20 mouse cellular contexts compared by ENCODE assay signal in genomic region chr19:57590895-57591294, GRCm38 (mm10). TPM values are rescaled to one million over a fixed set of nuclear protein-coding genes. Genes with fewer than 3 reads are reported as not detected.
DNase-seq lines count a peak whose midpoint lies in the region; ATAC-seq and TF ChIP-seq lines count a peak whose summit lies in the region.
"Had no signal": no experiment of that assay in that cellular context is flagged by ENCODE, and none has a peak within 500 bp of the region (broad histone marks: within the 10 kb centered on the region; RNA-seq: fewer than 3 reads in every experiment).

No protein-coding gene starts in this region.

- no peak overlapping the region for H3K4me2 ChIP-seq in midbrain, embryonic 11.5 days
- H3K4me2 ChIP-seq in midbrain, embryonic 16.5 days (ENCODE audit: low read length), result no peak overlapping the region
- H3K4me2 ChIP-seq: heart, embryonic 11.5 days; hindbrain, embryonic 14.5 days; liver, embryonic 12.5 days; midbrain, embryonic 13.5 days had no signal

- no peak for ATAC-seq in midbrain, embryonic 11.5 days (ENCODE audit: low FRiP score)
- ATAC-seq in midbrain, embryonic 16.5 days, result no peak
- peak; percentile 68 for ATAC-seq in megakaryocyte progenitor cell, adult 5-6 weeks (replicated peaks; ENCODE audit: poor library complexity)
- ATAC-seq: forebrain, embryonic 16.5 days; intestine, postnatal 0 days; liver, embryonic 12.5 days; liver, postnatal 0 days; midbrain, embryonic 13.5 days had no signal

- TF ChIP-seq RAD21 in MEL (IDR thresholded peaks at IDR 0.05; ENCODE audit: low read depth, low read length), result no peak

- H3K27me3 ChIP-seq in midbrain, embryonic 11.5 days (ENCODE audit: control insufficient read depth, insufficient read depth, low read length), result no peaks in the 10 kb centered on the region
- no peaks in the 10 kb centered on the region for H3K27me3 ChIP-seq in midbrain, embryonic 16.5 days (ENCODE audit: control insufficient read depth, insufficient read depth, low read depth, low read length)
- 0 out of 4 replicates have a peak, but pooled peaks cover 0 to 6% of the 10 kb centered on the region in 2 experiments for H3K27me3 ChIP-seq in MEL (ENCODE audit: control insufficient read depth in 1 of 2, insufficient read depth in 2 of 2, low read length in 2 of 2)
- H3K27me3 ChIP-seq: midbrain, embryonic 13.5 days had no signal

- DNase-seq in midbrain, embryonic 11.5 days (ENCODE audit: low spot score, missing footprints), result peak; percentile 69
- DNase-seq in MEL (ENCODE audit: low read depth, low spot score), result peak; percentile 41
- DNase-seq in kidney, adult 18-20 months, result no peak
- no peak for DNase-seq in thymus, postnatal 14 days
- DNase-seq: adrenal gland, postnatal 14 days; cerebellum, adult 18-20 months; liver, postnatal 0 days; right cerebral cortex, postnatal 25 days; thymus, adult 2 months had no signal

- no peak overlapping the region for H3K4me3 ChIP-seq in midbrain, embryonic 11.5 days (ENCODE audit: low read depth, low read length)
- H3K4me3 ChIP-seq in midbrain, embryonic 16.5 days (ENCODE audit: low read depth, low read length), result no peak overlapping the region
- no peak overlapping the region for H3K4me3 ChIP-seq in MEL (ENCODE audit: control insufficient read depth in 1 of 2, insufficient read depth in 1 of 2, low read depth in 2 of 2, low read length in 2 of 2)
- H3K4me3 ChIP-seq: erythroblast, embryonic 14.5 days; layer of hippocampus, adult 2 months; liver, embryonic 12.5 days; megakaryocyte, embryonic 14.5 days; midbrain, embryonic 13.5 days had no signal

- no peak overlapping the region for H3K27ac ChIP-seq in midbrain, embryonic 11.5 days (ENCODE audit: low read depth, low read length)
- no peak overlapping the region for H3K27ac ChIP-seq in midbrain, embryonic 16.5 days (ENCODE audit: low read length)
- no peak overlapping the region for H3K27ac ChIP-seq in MEL (ENCODE audit: control insufficient read depth, low read depth, low read length)
- H3K27ac ChIP-seq: hindbrain, embryonic 14.5 days; layer of hippocampus, adult 2 months; liver, embryonic 12.5 days; midbrain, embryonic 13.5 days had no signal

- TF ChIP-seq CTCF in MEL (IDR thresholded peaks at IDR 0.05 in 2 of 3, conservative IDR thresholded peaks at IDR 0.05 in 1 of 3; ENCODE audit: control insufficient read depth in 1 of 3, insufficient read depth in 1 of 3, low read depth in 2 of 3, low read length in 3 of 3, poor library complexity in 1 of 3, severe bottlenecking in 1 of 3), result no peak

- 87% methylated on average over 5 of the region's 5 CpGs for WGBS in midbrain, embryonic 11.5 days
- 81% methylated on average over 5 of the region's 5 CpGs for WGBS in midbrain, embryonic 16.5 days

- no peak overlapping the region for H3K9ac ChIP-seq in midbrain, embryonic 11.5 days (ENCODE audit: low read length)
- H3K9ac ChIP-seq in midbrain, embryonic 16.5 days (ENCODE audit: low read depth, low read length), result no peak overlapping the region
- no peak overlapping the region for H3K9ac ChIP-seq in MEL (ENCODE audit: control insufficient read depth, low read depth, low read length, poor library complexity, severe bottlenecking)
- H3K9ac ChIP-seq: hindbrain, embryonic 14.5 days; liver, embryonic 12.5 days; liver, postnatal 0 days; midbrain, embryonic 13.5 days had no signal

- no peaks in the 10 kb centered on the region for H3K4me1 ChIP-seq in midbrain, embryonic 11.5 days (ENCODE audit: control insufficient read depth, insufficient read depth, low read length)
- H3K4me1 ChIP-seq in midbrain, embryonic 16.5 days (ENCODE audit: control insufficient read depth, insufficient read depth, low read length), result peaks cover 5% of the 10 kb centered on the region; the same call in 1 of the 2 replicates
- H3K4me1 ChIP-seq in MEL (ENCODE audit: control insufficient read depth in 1 of 2, insufficient read depth in 2 of 2, low read length in 2 of 2), result peaks cover 4 to 6% of the 10 kb centered on the region in 2 experiments
- H3K4me1 ChIP-seq: megakaryocyte, embryonic 14.5 days had no signal

- H3K36me3 ChIP-seq in midbrain, embryonic 11.5 days (ENCODE audit: control insufficient read depth, insufficient read depth, low read length), result no peaks in the 10 kb centered on the region
- no peaks in the 10 kb centered on the region for H3K36me3 ChIP-seq in midbrain, embryonic 16.5 days (ENCODE audit: control insufficient read depth, insufficient read depth, low read length)
- H3K36me3 ChIP-seq in MEL (ENCODE audit: control insufficient read depth in 1 of 2, insufficient read depth in 2 of 2, low read length in 2 of 2), result peaks cover 0 to 5% of the 10 kb centered on the region in 2 experiments; a peak in 2 of 4 replicates
- H3K36me3 ChIP-seq: liver, embryonic 12.5 days; midbrain, embryonic 13.5 days had no signal

- no peak for TF ChIP-seq EP300 in MEL (IDR thresholded peaks at IDR 0.05; ENCODE audit: low read depth in 1 of 2, low read length in 2 of 2)

- no peak for TF ChIP-seq POLR2A in MEL (IDR thresholded peaks at IDR 0.05; ENCODE audit: control insufficient read depth in 1 of 2, insufficient read depth in 1 of 2, low read depth in 1 of 2, low read length in 2 of 2, poor library complexity in 1 of 2)

- no peaks in the 10 kb centered on the region for H3K9me3 ChIP-seq in midbrain, embryonic 11.5 days (ENCODE audit: control insufficient read depth, low read length)
- no peaks in the 10 kb centered on the region for H3K9me3 ChIP-seq in midbrain, embryonic 16.5 days (replicated peaks; ENCODE audit: control insufficient read depth, low read length, poor library complexity, severe bottlenecking)
- H3K9me3 ChIP-seq in MEL (replicated peaks; ENCODE audit: insufficient read depth, low read length), result no peaks in the 10 kb centered on the region
- H3K9me3 ChIP-seq: liver, embryonic 12.5 days; midbrain, embryonic 13.5 days had no signal

- no peaks in the 10 kb centered on the region for H3K79me2 ChIP-seq in MEL (ENCODE audit: control insufficient read depth, insufficient read depth, low read length, poor library complexity)

TF ChIP-seq in MEL, 35 proteins besides CTCF, POLR2A, EP300 and RAD21:
- no peak for TF ChIP-seq HCFC1 (IDR thresholded peaks at IDR 0.05; ENCODE audit: low read depth, low read length)
- TF ChIP-seq NELFE (IDR thresholded peaks at IDR 0.05; ENCODE audit: low read depth, low read length), result no peak
- TF ChIP-seq TCF12 (IDR thresholded peaks at IDR 0.05; ENCODE audit: low read depth, low read length), result no peak
- no peak for TF ChIP-seq E2F4 (IDR thresholded peaks at IDR 0.05; ENCODE audit: borderline replicate concordance, low read depth, low read length)
- TF ChIP-seq ZNF384 (IDR thresholded peaks at IDR 0.05; ENCODE audit: low read depth, low read length), result no peak
- no peak for TF ChIP-seq JUND (IDR thresholded peaks at IDR 0.05; ENCODE audit: low read depth, low read length)
- TF ChIP-seq SMC3 (IDR thresholded peaks at IDR 0.05; ENCODE audit: low read depth, low read length), result no peak
- no peak for TF ChIP-seq USF2 (IDR thresholded peaks at IDR 0.05; ENCODE audit: borderline replicate concordance in 1 of 2, insufficient read depth in 1 of 2, low read depth in 1 of 2, low read length in 2 of 2)
- TF ChIP-seq USF1 (IDR thresholded peaks at IDR 0.05; ENCODE audit: low read depth, low read length), result no peak
- TF ChIP-seq MEF2A (IDR thresholded peaks at IDR 0.05; ENCODE audit: extremely low read depth, insufficient replicate concordance, low read depth, low read length, poor library complexity, severe bottlenecking), result no peak
- no peak for TF ChIP-seq ZKSCAN1 (IDR thresholded peaks at IDR 0.05; ENCODE audit: low read depth, low read length)
- no peak for TF ChIP-seq CHD1 (IDR thresholded peaks at IDR 0.05; ENCODE audit: low read depth, low read length)
- TF ChIP-seq POLR2AphosphoS2 (IDR thresholded peaks at IDR 0.05; ENCODE audit: low read length), result no peak

RNA-seq across cellular contexts. Expression of gene Atrnl1, which starts 19.9 kb away (rescaled TPM):
- 5.6 and 6.4 TPM in 2 replicates for polyA plus RNA-seq in midbrain, embryonic 11.5 days (2014; fragmentation: Nextera tagmentation; extraction: Ambion mirVana)
- polyA plus RNA-seq in midbrain, embryonic 16.5 days (2015; fragmentation: Nextera tagmentation; extraction: Ambion mirVana), result 8.1 and 8.3 TPM in 2 replicates
- total RNA-seq in MEL (2012; rRNA removed), result 8.2 and 9.3 TPM in 2 replicates
- polyA plus RNA-seq in MEL (2012; ENCODE audit: insufficient read depth in 1 of 2, insufficient read length in 2 of 2, low read depth in 1 of 2, low replicate concordance in 2 of 2, missing spikeins in 1 of 2), result 1 to 10 TPM in 1 of 2 experiments, not detected in 1; 6.4 TPM
- total RNA-seq in megakaryocyte progenitor cell, adult 5-6 weeks (2015), result 10.8 and 11.7 TPM in 2 replicates
- 13.6 and 15.1 TPM in 2 replicates for total RNA-seq in megakaryocyte progenitor cell, adult 5-6 weeks (2017)

Comparison
In these comparisons a context has a peak if more than half of its experiments do, and no peak if none do; other contexts are left out.
1. DNase-seq: peak in midbrain, embryonic 11.5 days (single experiment) and MEL (single experiment); none in kidney, adult 18-20 months (single experiment) and thymus, postnatal 14 days (single experiment).